Mouse (Mus musculus): Measurements from ENCODE around the gene N4bp2. TPM values are rescaled to one million over a fixed set of nuclear protein-coding genes. Genes with fewer than 3 reads are reported as not detected.

N4bp2 gene
- polyA plus RNA-seq, 1 experiment from 2014 or later = 20.2 TPM

DNA sequence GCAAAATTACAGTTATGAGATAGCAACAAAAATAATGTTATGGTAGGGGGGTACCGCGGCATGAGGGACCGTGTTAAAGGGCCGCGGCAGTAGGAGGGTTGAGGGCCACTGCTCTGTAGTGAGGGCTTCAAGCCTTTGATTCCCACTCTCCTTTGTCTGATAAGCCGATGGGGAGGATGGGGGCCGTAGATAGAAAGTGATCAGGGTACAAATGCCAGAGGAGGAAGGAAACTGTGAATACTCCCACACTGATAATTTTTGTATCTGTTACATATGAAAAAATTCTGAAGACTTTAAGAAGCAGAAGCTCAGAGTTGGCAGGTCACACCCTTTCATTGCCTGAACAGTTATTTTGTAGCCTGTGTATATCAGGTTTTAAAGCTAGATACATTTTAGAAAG lies 79.6 kb downstream of the N4bp2 start:
- Histone ChIP-seq H3K9ac (replicated peaks) (no peak overlapping the region), H3K4me3 (no peak overlapping the region), H3K36me3 (no peaks in the 10 kb centered on the region), H3K9me3 (no peaks in the 10 kb centered on the region), H3K4me1 (no peaks in the 10 kb centered on the region), H3K27me3 (no peaks in the 10 kb centered on the region), H3K4me2 (replicated peaks) (no peak overlapping the region), H3K27ac (replicated peaks) (no peak overlapping the region)
- WGBS = 95% methylated on average over 7 of the region's 7 CpGs
- ATAC-seq (replicated peaks) = no peak

- Histone ChIP-seq H3K4me2 (replicated peaks) (no peak overlapping the region), H3K4me1 (no peaks in the 10 kb centered on the region), H3K27ac (replicated peaks) (no peak overlapping the region), H3K27me3 (no peaks in the 10 kb centered on the region), H3K4me3 (no peak overlapping the region), H3K9ac (replicated peaks) (no peak overlapping the region), H3K9me3 (no peaks in the 10 kb centered on the region), H3K36me3 (no peaks in the 10 kb centered on the region)
- ATAC-seq (replicated peaks) = no peak
- 91% methylated on average over 8 of the region's 8 CpGs for WGBS
These were observed 83.2 kb downstream of the N4bp2 start for GRCm38 (mm10) chr5:65846534-65846933.

DNA sequence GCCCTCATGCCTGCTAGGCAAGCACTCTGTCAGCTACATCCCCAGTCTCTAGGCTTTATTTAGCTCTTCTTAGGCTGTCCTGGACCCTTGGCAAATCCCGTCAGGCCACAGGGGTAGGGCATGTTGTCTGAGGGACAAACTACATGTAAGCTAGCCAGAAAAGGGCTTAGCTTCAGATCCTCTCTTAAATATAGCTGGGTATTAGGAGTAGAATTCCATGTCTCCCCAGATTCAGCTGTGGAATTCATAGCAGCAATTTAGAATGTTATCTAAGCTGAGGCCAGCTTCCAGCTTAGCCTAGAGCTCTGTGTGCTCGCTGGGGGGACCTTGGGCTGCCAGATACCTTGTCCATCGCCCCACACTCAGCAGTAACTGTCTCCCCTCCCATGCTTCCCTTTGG lies 83.6 kb downstream of the N4bp2 start:
- H3K36me3 ChIP-seq = no peaks in the 10 kb centered on the region
- no peak overlapping the region for H3K4me2 ChIP-seq (replicated peaks)
- H3K4me1 ChIP-seq = no peaks in the 10 kb centered on the region
- ATAC-seq (replicated peaks) = no peak
- no peak overlapping the region for H3K9ac ChIP-seq (replicated peaks)
- H3K9me3 ChIP-seq = no peaks in the 10 kb centered on the region
- no peak overlapping the region for H3K4me3 ChIP-seq
- H3K27me3 ChIP-seq = no peaks in the 10 kb centered on the region
- H3K27ac ChIP-seq (replicated peaks) = no peak overlapping the region
- WGBS = 87% methylated on average over 3 of the region's 3 CpGs

GRCm38 (mm10) chr5:65847656-65848055 lies 84.3 kb downstream of the N4bp2 start:
- WGBS = 80% methylated on average over 7 of the region's 7 CpGs
- ATAC-seq (replicated peaks) = no peak

GRCm38 (mm10) chr5:65850765-65851164 lies 87.4 kb downstream of the N4bp2 start:
- Histone ChIP-seq H3K27me3 (no peaks in the 10 kb centered on the region), H3K9me3 (no peaks in the 10 kb centered on the region), H3K9ac (replicated peaks) (no peak overlapping the region), H3K27ac (replicated peaks) (no peak overlapping the region), H3K36me3 (no peaks in the 10 kb centered on the region), H3K4me1 (no peaks in the 10 kb centered on the region), H3K4me2 (replicated peaks) (no peak overlapping the region), H3K4me3 (no peak overlapping the region)
- no peak for ATAC-seq (replicated peaks)
- 68% methylated on average over 11 of the region's 11 CpGs for WGBS

More at GRCm38 (mm10) chr5:65847656-65848055, 84.3 kb downstream of the N4bp2 start:
- Histone ChIP-seq H3K4me2 (replicated peaks) (no peak overlapping the region), H3K27me3 (no peaks in the 10 kb centered on the region), H3K36me3 (no peaks in the 10 kb centered on the region), H3K4me1 (no peaks in the 10 kb centered on the region), H3K4me3 (no peak overlapping the region), H3K27ac (replicated peaks) (no peak overlapping the region), H3K9me3 (no peaks in the 10 kb centered on the region), H3K9ac (replicated peaks) (no peak overlapping the region)

- Histone ChIP-seq H3K4me2 (replicated peaks) (no peak overlapping the region), H3K27ac (replicated peaks) (no peak overlapping the region), H3K27me3 (no peaks in the 10 kb centered on the region), H3K4me1 (no peaks in the 10 kb centered on the region), H3K4me3 (no peak overlapping the region), H3K9ac (replicated peaks) (no peak overlapping the region), H3K36me3 (no peaks in the 10 kb centered on the region), H3K9me3 (no peaks in the 10 kb centered on the region)
- no peak for ATAC-seq (replicated peaks)
- WGBS = 49% methylated on average over 8 of the region's 8 CpGs
These were observed 91.5 kb downstream of the N4bp2 start for GRCm38 (mm10) chr5:65854786-65855191.

GRCm38 (mm10) chr5:65855571-65855970 lies 92.2 kb downstream of the N4bp2 start:
- Histone ChIP-seq H3K4me1 (no peaks in the 10 kb centered on the region), H3K9ac (replicated peaks) (no peak overlapping the region), H3K27me3 (no peaks in the 10 kb centered on the region), H3K36me3 (no peaks in the 10 kb centered on the region), H3K9me3 (no peaks in the 10 kb centered on the region), H3K27ac (replicated peaks) (no peak overlapping the region), H3K4me3 (no peak overlapping the region), H3K4me2 (replicated peaks) (no peak overlapping the region)
- no peak for ATAC-seq (replicated peaks)
- 75% methylated on average over 3 of the region's 3 CpGs for WGBS

DNA sequence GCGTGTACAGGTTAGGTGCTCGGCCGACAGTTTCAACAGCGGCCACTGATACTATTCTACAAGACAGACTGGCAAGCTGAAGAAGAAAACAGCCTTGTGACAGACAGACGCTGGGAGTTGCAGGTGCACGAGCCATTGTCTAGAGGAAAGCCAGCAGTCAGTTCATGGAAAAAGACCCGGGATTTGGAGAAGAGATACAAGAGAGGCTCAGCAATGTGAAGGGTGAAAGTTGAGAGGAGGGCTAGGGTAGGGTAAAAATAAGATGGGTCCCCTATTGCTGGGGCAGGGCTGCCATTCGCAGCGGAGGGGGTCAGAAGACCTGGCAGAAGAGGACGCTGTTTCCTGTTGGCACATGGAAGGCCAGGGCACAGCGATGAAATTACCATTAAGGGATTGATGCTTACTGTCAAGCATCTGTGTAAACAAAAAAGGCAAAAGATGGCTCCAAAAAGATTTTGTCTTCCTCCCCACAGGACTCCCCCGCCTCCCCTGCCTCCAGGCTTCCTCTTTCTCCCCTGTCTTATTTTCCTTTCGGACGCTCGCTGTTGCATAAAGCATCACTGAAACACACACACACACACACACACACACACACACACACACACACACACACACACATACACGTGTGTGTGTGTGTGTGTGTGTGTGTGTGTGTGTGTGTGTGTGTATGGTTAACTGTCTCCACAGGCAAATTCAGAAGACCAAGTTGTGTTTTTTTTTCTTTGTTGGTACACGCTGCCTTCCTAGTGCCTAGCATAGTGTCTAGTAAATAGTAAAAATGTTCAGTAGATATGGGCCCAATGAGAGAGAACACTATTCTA lies 93.5 kb downstream of the N4bp2 start:
- Histone ChIP-seq H3K9ac (replicated peaks) (no peak overlapping the region), H3K9me3 (no peaks in the 10 kb centered on the region), H3K27me3 (no peaks in the 10 kb centered on the region), H3K36me3 (no peaks in the 10 kb centered on the region), H3K4me2 (replicated peaks) (no peak overlapping the region), H3K4me1 (no peaks in the 10 kb centered on the region), H3K4me3 (no peak overlapping the region), H3K27ac (replicated peaks) (no peak overlapping the region)
- ATAC-seq (replicated peaks) = no peak
- WGBS = 82% methylated on average over 15 of the region's 17 CpGs

DNA sequence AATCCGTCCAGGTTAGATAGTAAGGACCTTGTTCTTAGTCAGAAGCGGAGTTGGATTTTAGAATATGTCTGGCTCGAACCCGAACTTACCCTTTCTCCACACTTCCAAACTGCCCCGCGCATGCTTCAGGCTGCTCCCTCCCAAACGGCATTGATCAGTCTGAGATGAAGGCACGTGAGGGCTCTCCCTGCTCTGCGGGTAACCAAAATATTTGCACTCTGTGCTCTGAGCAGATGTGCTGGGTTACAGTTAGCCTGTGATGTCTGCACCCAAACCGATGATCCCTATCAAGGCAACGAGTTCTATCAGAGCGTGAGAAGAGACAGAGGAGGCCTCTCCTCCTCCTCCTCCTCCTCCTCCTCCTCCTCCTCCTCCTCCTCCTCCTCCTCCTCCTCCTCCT lies 94.6 kb downstream of the N4bp2 start:
- Histone ChIP-seq H3K27me3 (no peaks in the 10 kb centered on the region), H3K9ac (replicated peaks) (no peak overlapping the region), H3K4me3 (no peak overlapping the region), H3K36me3 (no peaks in the 10 kb centered on the region), H3K4me2 (replicated peaks) (no peak overlapping the region), H3K27ac (replicated peaks) (no peak overlapping the region), H3K9me3 (no peaks in the 10 kb centered on the region), H3K4me1 (no peaks in the 10 kb centered on the region)
- no peak for ATAC-seq (replicated peaks)
- 89% methylated on average over 12 of the region's 12 CpGs for WGBS

DNA sequence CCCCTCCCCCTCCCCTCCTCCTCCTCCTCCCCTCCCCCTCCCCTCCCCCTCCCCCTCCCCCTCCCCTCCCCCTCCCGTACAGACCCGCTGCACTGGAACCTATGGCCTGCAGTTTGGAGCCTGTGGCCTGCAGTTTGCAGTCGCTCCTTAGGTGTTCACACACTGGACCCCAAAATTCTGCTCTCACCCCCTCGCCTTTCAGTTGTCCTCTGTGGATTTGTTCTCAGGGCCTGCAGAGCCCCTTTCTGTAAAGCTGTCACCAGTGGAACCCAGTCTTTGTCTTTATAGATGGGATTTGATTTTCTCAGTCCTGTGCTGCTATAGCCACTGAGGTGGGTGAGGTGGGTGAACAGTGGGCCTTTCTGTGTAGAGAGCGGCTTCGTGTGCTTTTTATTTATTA lies 95.0 kb downstream of the N4bp2 start:
- 92% methylated on average over 3 of the region's 6 CpGs for WGBS
- ATAC-seq (replicated peaks) = no peak
- Histone ChIP-seq H3K9ac (replicated peaks) (no peak overlapping the region), H3K27ac (replicated peaks) (no peak overlapping the region), H3K4me1 (no peaks in the 10 kb centered on the region), H3K36me3 (no peaks in the 10 kb centered on the region), H3K4me3 (no peak overlapping the region), H3K4me2 (replicated peaks) (no peak overlapping the region), H3K9me3 (no peaks in the 10 kb centered on the region), H3K27me3 (no peaks in the 10 kb centered on the region)

DNA sequence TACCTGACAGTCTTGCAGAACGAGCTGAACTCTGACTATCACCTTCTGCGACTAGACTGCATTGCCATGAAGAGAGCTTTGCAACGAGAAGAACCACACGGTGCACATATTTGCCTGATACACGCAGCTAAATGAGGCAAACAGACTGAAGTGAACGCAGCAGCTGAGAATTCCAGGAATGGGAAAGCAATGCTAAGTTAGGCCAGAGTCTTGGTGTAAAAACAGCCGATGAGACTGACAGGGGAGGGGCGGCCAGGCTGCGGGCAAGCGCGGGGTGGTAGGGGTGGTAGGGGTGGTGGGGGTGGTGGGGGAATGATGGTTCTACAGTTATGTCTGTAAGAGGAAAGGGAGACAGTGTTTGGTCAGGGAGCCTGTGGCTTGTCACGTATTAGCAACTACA lies 95.6 kb downstream of the N4bp2 start:
- Histone ChIP-seq H3K27ac (replicated peaks) (no peak overlapping the region), H3K4me1 (no peaks in the 10 kb centered on the region)

GRCm38 (mm10) chr5:65859396-65859795 lies 96.1 kb downstream of the N4bp2 start:
- WGBS = 38% methylated on average over 6 of the region's 6 CpGs

More for the DNA sequence above, 95.6 kb downstream of the N4bp2 start:
- ATAC-seq (replicated peaks) = no peak
- Histone ChIP-seq H3K9me3 (no peaks in the 10 kb centered on the region), H3K4me3 (no peak overlapping the region), H3K27me3 (no peaks in the 10 kb centered on the region), H3K36me3 (no peaks in the 10 kb centered on the region), H3K9ac (replicated peaks) (no peak overlapping the region), H3K4me2 (replicated peaks) (no peak overlapping the region)
- WGBS = 72% methylated on average over 12 of the region's 12 CpGs

More at GRCm38 (mm10) chr5:65859396-65859795, 96.1 kb downstream of the N4bp2 start:
- H3K4me1 ChIP-seq = no peaks in the 10 kb centered on the region
- H3K9ac ChIP-seq (replicated peaks) = no peak overlapping the region
- H3K27me3 ChIP-seq = no peaks in the 10 kb centered on the region
- H3K4me2 ChIP-seq (replicated peaks) = no peak overlapping the region
- no peaks in the 10 kb centered on the region for H3K36me3 ChIP-seq
- no peak overlapping the region for H3K27ac ChIP-seq (replicated peaks)
- no peak for ATAC-seq (replicated peaks)
- H3K4me3 ChIP-seq = no peak overlapping the region
- no peaks in the 10 kb centered on the region for H3K9me3 ChIP-seq

Data from forebrain, embryonic 15.5 days (tissue).